Comparison of ENCODE assay signal across 8 mouse cellular contexts in the genomic region with DNA sequence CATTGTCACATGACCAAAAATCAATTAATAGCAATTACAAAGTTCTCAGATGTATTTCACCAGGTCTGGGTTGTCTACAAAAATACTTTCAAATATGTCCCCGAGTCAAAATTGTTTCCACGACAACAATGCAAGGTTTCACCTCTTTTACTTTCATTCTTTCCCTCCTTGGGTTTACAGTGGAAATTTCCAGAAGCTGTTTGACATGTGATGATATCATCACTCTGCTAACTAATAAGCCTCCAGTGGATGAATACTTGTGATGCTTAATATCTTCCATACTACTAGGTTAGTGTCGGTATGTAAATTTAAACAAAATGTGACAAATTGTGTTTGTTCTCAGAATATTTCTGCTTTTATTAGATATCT. TPM values are rescaled to one million over a fixed set of nuclear protein-coding genes. Genes with fewer than 3 reads are reported as not detected.
DNase-seq lines count a peak whose midpoint lies in the region; ATAC-seq and TF ChIP-seq lines count a peak whose summit lies in the region.

No protein-coding gene starts in this region.

- peaks cover 28% of the 10 kb centered on the region for H3K79me2 ChIP-seq in C2C12 (ENCODE audit: control insufficient read depth, insufficient read depth)

- H3K9me3 ChIP-seq in heart, embryonic 11.5 days (replicated peaks; ENCODE audit: control insufficient read depth, low read length): no peaks in the 10 kb centered on the region
- H3K9me3 ChIP-seq in forebrain, postnatal 0 days (ENCODE audit: low read length): no peaks in the 10 kb centered on the region

- intact Hi-C loops in heart, postnatal 10 days (cut with DNase I): no loop called here

- ATAC-seq in heart, embryonic 11.5 days (replicated peaks; ENCODE audit: insufficient number of reproducible peaks, low FRiP score, low TSS enrichment): no peak
- ATAC-seq in forebrain, postnatal 0 days: peak; percentile 28; the same call in 1 of the 2 replicates

- TF ChIP-seq CTCF in C2C12 (IDR thresholded peaks at IDR 0.05; ENCODE audit: control insufficient read depth, insufficient read depth, insufficient read length): no peak
- no peak for TF ChIP-seq CTCF in forebrain, postnatal 0 days (IDR thresholded peaks at IDR 0.05; ENCODE audit: low read depth)

- no peak overlapping the region for H3K9ac ChIP-seq in heart, embryonic 11.5 days (ENCODE audit: low read depth, low read length)
- H3K9ac ChIP-seq in forebrain, postnatal 0 days: peak overlapping the region; percentile 51; the same call in 1 of the 2 replicates

- WGBS in heart, embryonic 11.5 days (ENCODE audit: insufficient replicate concordance): 70% methylated on average over 3 of the region's 3 CpGs
- 65% methylated on average over 3 of the region's 3 CpGs for WGBS in forebrain, postnatal 0 days

- H3K27ac ChIP-seq in heart, embryonic 11.5 days (ENCODE audit: low read depth, low read length): no peak overlapping the region
- H3K27ac ChIP-seq in forebrain, postnatal 0 days (ENCODE audit: low read depth, low read length): no peak overlapping the region

- H3K4me1 ChIP-seq in heart, embryonic 11.5 days (ENCODE audit: control insufficient read depth, insufficient read depth, low read length): peaks cover 2% of the 10 kb centered on the region; the same call in 1 of the 2 replicates
- H3K4me1 ChIP-seq in forebrain, postnatal 0 days (ENCODE audit: insufficient read depth): no peaks in the 10 kb centered on the region

- no peaks in the 10 kb centered on the region for H3K79me3 ChIP-seq in C2C12 (ENCODE audit: low read depth)

- DNase-seq in heart, postnatal 10 days: no peak
- no peak for DNase-seq in forebrain, postnatal 0 days
- peak; percentile 3 for DNase-seq in lung, postnatal 36 days
- DNase-seq in adrenal gland, adult 8-10 months: no peak
- DNase-seq in urinary bladder, postnatal 36 days (ENCODE audit: low spot score in 2 of 2): no peak
- no peak for DNase-seq in B cell, adult 2 months

- peak overlapping the region; percentile 97 for H3K4me2 ChIP-seq in heart, embryonic 11.5 days
- H3K4me2 ChIP-seq in forebrain, postnatal 0 days (ENCODE audit: low read depth): peak overlapping the region; percentile 99

- H3K4me3 ChIP-seq in heart, embryonic 11.5 days (ENCODE audit: low read depth, low read length): peak overlapping the region; percentile 64
- peak overlapping the region; percentile 43 for H3K4me3 ChIP-seq in C2C12 (ENCODE audit: insufficient read depth, poor library complexity, severe bottlenecking)
- peak overlapping the region; percentile 55 for H3K4me3 ChIP-seq in forebrain, postnatal 0 days (ENCODE audit: low read depth, low read length)

- H3ac ChIP-seq in C2C12 (ENCODE audit: control insufficient read depth, insufficient read length, low read depth): peak overlapping the region; percentile 69

- H3K36me3 ChIP-seq in heart, embryonic 11.5 days (ENCODE audit: control insufficient read depth, insufficient read depth, low read length): no peaks in the 10 kb centered on the region
- H3K36me3 ChIP-seq in C2C12 (ENCODE audit: control insufficient read depth, insufficient read depth): peaks cover 8% of the 10 kb centered on the region
- no peaks in the 10 kb centered on the region for H3K36me3 ChIP-seq in forebrain, postnatal 0 days (ENCODE audit: insufficient read depth)

- peaks cover 6% of the 10 kb centered on the region; the same call in 1 of the 2 replicates for H3K27me3 ChIP-seq in heart, embryonic 11.5 days (ENCODE audit: control insufficient read depth, insufficient read depth, low read length)
- H3K27me3 ChIP-seq in C2C12 (ENCODE audit: control insufficient read depth, insufficient read depth, insufficient read length): no peaks in the 10 kb centered on the region
- H3K27me3 ChIP-seq in forebrain, postnatal 0 days (ENCODE audit: insufficient read depth, low read length): 0 out of 2 replicates have a peak, but pooled peaks cover 21% of the 10 kb centered on the region

TF ChIP-seq in C2C12, 6 proteins besides CTCF, POLR2A, EP300 and RAD21:
- no peak for TF ChIP-seq USF1 (IDR thresholded peaks at IDR 0.05; ENCODE audit: low read depth)
- no peak for TF ChIP-seq FOSL1 (IDR thresholded peaks at IDR 0.05; ENCODE audit: insufficient read depth, low read length, poor library complexity, severe bottlenecking)
TF ChIP-seq in C2C12: peak in this region for 0.

RNA-seq across cellular contexts. Expression of a gene that starts 0.3 kb away (rescaled TPM):
- polyA plus RNA-seq in heart, embryonic 11.5 days (2014; fragmentation: Nextera tagmentation; extraction: Ambion mirVana): 0.44 and 0.47 TPM in 2 replicates
- total RNA-seq in heart, postnatal 10 days (2021): 1 to 10 TPM; 2.2 to 2.4 TPM
- 4.6 TPM for polyA plus RNA-seq in C2C12 (2012; fragmentation: generic; extraction: Trizol)
- 1.2 TPM in 2 replicates for total RNA-seq in forebrain, postnatal 0 days (2014; rRNA removed)
- polyA plus RNA-seq in forebrain, postnatal 0 days (2015; fragmentation: Nextera tagmentation; extraction: Ambion mirVana): 0.31 and 1.1 TPM in 2 replicates
- total RNA-seq in adrenal gland, adult 8-10 months (2022): 10 to 100 TPM in 2 of 4 experiments, 1 to 10 TPM in 2; 3.2 to 20.5 (median 10.9) TPM

RNA-seq across cellular contexts. Expression of a gene that starts 17.6 kb away (rescaled TPM):
- polyA plus RNA-seq in heart, embryonic 11.5 days (2014; fragmentation: Nextera tagmentation; extraction: Ambion mirVana): 4.7 and 7.9 TPM in 2 replicates
- total RNA-seq in heart, postnatal 10 days (2021): 1 to 10 TPM; 3.2 to 3.3 TPM
- 0.21 TPM for polyA plus RNA-seq in C2C12 (2012; fragmentation: generic; extraction: Trizol)
- total RNA-seq in forebrain, postnatal 0 days (2014; rRNA removed): not detected in 2 replicates
- 3.9 and 4.8 TPM in 2 replicates for polyA plus RNA-seq in forebrain, postnatal 0 days (2015; fragmentation: Nextera tagmentation; extraction: Ambion mirVana)
- total RNA-seq in adrenal gland, adult 8-10 months (2022): 10 to 100 TPM in 1 of 4 experiments, 1 to 10 TPM in 3; 4.4 to 10.4 (median 4.7) TPM

RNA-seq across cellular contexts. Expression of a gene that starts 33.4 kb away (rescaled TPM):
- 10.8 and 12.4 TPM in 2 replicates for polyA plus RNA-seq in heart, embryonic 11.5 days (2014; fragmentation: Nextera tagmentation; extraction: Ambion mirVana)
- total RNA-seq in heart, postnatal 10 days (2021): 10 to 100 TPM; 25.1 to 30.1 TPM
- 5.3 TPM for polyA plus RNA-seq in C2C12 (2012; fragmentation: generic; extraction: Trizol)
- total RNA-seq in forebrain, postnatal 0 days (2014; rRNA removed): 10.8 and 14.1 TPM in 2 replicates
- polyA plus RNA-seq in forebrain, postnatal 0 days (2015; fragmentation: Nextera tagmentation; extraction: Ambion mirVana): 2.4 and 3.4 TPM in 2 replicates
- 10 to 100 TPM; 19.0 to 26.5 (median 25.6) TPM for total RNA-seq in adrenal gland, adult 8-10 months (2022)
